Mouse (Mus musculus) R1 (cell line): ENCODE measurements around the gene Olfr433.
"Not testable (repeated sequence)": the region's sequence is repeated elsewhere in the genome, so short reads cannot be mapped to it uniquely, and the experiment has no call there.

Experiments used
- DNase-seq: peaks from one replicate; pipeline ENCODE4 v3.0.0-alpha.2; 2018; ENCODE audit warnings: low read depth, low spot score

Olfr433 gene

DNA sequence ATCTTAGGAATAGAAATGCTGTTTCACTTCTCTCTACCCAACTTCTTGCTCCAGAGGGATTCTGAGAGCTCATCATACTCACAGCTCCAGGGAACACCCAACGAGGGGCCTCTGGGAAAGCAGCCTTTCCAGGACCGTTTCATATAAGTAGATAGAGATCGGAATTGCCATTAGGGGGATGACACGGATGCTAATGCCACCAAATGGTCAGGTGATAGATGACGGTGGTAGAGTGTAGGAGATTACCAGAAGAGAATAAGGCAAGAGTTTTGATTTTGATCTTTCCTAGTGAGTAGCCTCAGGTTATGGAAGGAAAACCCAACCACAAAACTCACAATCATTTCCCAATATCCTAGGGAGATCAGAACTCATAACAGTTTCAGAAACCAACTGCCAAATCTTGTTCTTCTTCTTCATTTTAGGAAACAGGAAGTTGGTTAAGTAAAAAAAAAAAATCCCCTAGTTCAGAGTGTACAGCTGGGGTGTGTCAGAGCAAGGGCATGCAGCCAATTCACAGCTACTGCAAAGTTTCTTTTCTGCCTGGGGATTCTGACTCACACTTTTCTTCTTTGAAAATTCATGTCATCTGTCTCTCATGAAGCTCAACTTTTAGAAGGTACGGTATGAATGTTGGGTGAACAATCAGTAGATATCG lies at the start of gene Olfr433:
Gene Olfr433, plus strand, starts transcription at position 183 of the 655 bp plus-strand sequence.
- DNase-seq = no peak

- DNase-seq = no peak
These were observed 45.5 kb upstream of the Olfr433 start for GRCm38 (mm10) chr1:173995003-173995402.

DNA sequence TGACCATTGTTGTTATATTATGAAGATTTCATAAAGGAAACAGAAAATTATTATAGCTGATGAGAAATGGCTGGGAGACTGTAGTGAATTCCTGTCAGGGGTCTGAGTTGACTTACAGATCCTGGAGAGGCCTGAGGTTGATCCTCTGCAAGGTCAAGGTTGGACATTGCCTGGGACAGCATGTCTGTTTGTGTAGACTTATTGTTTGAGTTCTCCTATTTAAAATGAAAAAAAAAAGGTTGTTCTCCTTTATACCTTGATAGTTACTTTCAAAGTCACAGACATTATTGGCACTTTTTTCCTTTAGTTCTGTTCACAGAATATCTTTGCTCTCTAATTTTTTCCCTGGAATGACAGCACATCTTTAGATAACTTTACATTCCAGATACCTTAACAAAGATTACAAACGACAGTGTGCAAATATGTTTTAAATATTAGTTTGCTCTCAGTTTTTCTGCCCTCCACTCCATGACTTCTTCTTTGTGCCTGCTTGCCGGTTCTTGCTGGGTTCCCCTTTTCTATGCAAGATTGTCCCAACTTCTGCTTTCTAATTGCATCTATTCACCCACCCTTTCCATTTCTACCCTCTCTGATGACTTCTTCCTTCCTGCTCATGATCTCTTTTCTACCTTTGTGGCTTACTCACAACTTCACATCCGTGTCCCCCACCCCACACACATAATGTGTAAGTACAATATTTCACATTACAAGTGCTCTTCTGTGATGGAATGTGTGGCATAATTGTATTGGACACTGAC lies 36.0 kb upstream of the Olfr433 start:
- not testable (repeated sequence) for DNase-seq

- not testable (repeated sequence) for DNase-seq
These were observed 33.5 kb upstream of the Olfr433 start for GRCm38 (mm10) chr1:174007050-174007449.

GRCm38 (mm10) chr1:174031698-174032097 lies 8.8 kb upstream of the Olfr433 start, which contains the start of gene Ifi205:
Ifi205 (minus strand) TSS chr1:174031810.
- no peak for DNase-seq

DNA sequence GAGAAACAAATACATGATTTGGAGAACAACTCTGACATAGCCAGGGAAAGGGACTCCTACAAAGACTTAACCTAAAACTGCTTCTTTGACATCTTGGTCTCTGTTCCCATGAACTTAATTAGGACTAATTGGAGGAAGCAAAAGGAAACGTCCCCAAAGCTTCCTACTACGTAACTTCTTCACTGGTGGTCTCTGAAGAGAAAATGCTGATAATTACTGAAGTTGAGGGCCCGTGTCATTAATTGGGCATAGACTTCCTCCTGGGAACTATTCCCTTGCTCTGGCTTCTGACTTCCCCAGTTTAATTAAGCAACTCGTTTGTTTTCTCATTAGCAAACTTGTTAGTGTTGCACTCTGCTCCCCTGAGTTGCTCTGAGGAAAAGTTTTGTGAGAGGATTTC lies 4.7 kb upstream of the Olfr433 start:
- no peak for DNase-seq

DNA sequence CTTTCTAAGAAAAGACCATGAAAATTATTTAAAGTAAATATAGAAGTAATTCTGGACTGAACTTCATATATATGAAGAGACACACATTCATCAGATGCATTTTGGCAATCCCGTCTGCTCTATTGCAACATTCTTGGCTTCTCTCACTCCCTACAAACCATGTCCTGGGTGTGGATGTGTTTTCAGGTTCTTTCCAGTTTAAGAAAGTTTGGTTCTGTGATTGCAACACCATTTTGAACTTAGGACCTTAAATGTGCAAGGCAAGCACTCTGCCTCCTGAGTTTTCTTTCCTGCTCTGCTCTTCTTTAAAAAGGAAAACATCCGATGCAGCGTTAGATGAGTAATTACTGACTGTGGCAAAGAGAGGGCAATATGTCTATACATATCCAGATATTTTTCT lies 2.0 kb upstream of the Olfr433 start:
- DNase-seq = no peak

- not testable (repeated sequence) for DNase-seq
These were observed 1.8 kb downstream of the Olfr433 start for GRCm38 (mm10) chr1:174042091-174042884.

GRCm38 (mm10) chr1:174044431-174044830 lies 3.9 kb downstream of the Olfr433 start:
- no peak for DNase-seq

DNA sequence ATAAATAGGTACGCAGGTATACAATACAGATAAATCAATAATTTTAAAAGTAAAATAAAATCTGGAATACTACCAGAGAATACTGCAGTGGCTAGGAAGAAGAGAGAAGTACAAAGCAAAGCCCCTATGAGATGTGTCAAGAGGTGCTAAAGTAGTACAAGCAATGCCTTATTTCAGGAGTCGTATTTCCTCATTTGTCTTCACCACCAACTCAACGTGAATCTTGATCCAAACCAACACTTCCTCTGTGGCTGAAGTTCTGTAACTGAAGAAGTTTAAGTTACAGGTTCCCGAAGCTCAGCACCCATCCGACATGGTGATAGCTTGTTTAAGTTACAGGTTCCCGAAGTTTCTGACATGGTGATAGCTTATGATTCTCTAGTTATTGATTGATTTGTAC lies 7.7 kb downstream of the Olfr433 start:
- DNase-seq = not testable (repeated sequence)

- no peak for DNase-seq
These were observed 8.4 kb downstream of the Olfr433 start, which contains the start of gene Olfr432 for GRCm38 (mm10) chr1:174048893-174049292. Olfr432 (plus strand) TSS chr1:174049205.

DNA sequence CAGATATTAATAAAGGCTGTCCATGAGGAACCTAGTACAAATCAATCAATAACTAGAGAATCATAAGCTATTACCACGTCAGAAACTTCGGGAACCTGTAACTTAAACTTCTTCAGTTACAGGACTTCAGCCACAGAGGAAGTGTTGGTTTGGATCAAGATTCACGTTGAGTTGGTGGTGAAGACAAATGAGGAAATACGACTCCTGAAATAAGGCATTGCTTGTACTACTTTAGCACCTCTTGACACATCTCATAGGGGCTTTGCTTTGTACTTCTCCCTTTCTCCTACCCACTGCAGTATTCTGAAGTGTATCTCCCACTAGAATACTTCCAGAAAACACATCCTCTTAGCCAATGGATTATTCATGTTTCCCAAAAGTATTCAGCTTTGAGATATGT lies 8.9 kb downstream of the Olfr433 start:
- not testable (repeated sequence) for DNase-seq

GRCm38 (mm10) chr1:174050532-174050931 lies 10.0 kb downstream of the Olfr433 start:
- DNase-seq = no peak

DNA sequence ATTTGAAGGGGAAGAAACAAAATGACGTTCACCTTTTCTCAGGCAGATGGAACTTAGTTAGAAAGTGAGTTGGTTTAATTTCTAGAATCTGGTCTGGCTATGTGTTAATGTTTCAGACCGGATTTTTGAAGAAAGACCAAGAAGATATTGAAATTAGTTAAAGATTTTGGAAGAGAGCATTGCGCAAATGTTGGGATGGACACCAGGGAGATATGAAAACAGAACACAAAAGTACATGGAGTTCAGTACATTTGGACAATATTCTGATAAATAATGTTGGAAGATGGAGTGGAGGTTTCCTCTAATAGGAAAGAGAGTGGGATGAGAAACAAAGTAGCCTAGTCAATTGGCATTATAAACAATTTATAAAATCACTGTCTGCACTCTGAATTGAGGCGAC lies 11.0 kb downstream of the Olfr433 start:
- no peak for DNase-seq

DNA sequence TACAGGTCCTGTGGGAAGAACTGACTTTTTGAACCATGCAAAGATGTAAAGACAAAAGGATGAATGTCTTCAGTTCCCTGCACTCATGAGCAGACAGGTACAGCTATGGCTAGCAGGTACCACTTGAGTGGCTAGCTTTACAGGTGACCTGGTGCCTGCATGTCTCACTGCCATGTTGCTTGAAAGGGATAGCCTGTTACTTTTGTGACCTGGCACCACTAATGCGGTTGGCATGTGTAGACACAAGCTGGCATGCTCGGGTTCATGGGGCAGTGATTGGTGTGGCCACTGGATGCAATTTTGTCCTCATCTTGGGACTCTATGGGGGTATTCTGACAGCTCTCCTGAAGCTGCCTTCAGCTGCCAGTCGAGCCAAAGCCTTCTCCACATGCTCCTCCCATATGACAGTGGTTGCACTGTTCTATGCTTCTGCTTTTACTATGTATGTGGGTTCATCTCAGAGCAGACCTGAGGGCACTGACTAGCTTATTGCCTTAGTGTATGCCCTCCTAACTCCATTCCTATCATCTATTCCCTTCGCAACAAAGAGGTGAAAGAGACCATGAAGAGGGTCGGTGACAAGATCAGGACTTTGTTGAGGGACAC lies 11.5 kb downstream of the Olfr433 start:
- no peak for DNase-seq

GRCm38 (mm10) chr1:174052981-174053380 lies 12.5 kb downstream of the Olfr433 start:
- no peak for DNase-seq

GRCm38 (mm10) chr1:174055248-174055647 lies 14.7 kb downstream of the Olfr433 start:
- no peak for DNase-seq

GRCm38 (mm10) chr1:174066305-174066704 lies 25.8 kb downstream of the Olfr433 start, which contains the start of gene Olfr430:
Olfr430 (plus strand) TSS chr1:174066605.
- no peak for DNase-seq

DNA sequence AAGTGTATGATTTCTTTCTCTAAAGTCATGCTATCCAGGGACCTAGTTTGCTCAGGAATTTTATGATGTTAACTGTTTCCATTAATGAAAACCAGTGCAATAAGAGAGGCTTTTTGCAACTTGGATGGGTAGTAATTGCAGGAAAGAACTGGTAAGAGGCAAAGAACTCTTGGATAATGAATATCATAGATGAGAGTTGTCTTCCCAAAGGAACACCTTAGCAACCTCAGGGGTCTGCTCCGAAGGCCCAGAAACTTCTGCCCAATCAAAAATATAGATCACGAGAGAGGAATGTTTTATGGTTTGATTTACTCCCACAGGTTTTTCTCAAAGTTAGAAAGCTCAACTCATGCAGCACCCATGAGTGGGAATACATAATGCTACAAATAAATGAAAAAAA lies 43.5 kb downstream of the Olfr433 start, which contains the start of gene Olfr429:
Gene Olfr429, plus strand, starts transcription at position 301 of the 400 bp plus-strand sequence.
- no peak for DNase-seq
